Mouse (Mus musculus): ENCODE data around the gene Gin1. TPM values are rescaled to one million over a fixed set of nuclear protein-coding genes. Genes with fewer than 3 reads are reported as not detected.

Gene Gin1
- polyA plus RNA-seq, 1 experiment, result 3.2 TPM

DNA sequence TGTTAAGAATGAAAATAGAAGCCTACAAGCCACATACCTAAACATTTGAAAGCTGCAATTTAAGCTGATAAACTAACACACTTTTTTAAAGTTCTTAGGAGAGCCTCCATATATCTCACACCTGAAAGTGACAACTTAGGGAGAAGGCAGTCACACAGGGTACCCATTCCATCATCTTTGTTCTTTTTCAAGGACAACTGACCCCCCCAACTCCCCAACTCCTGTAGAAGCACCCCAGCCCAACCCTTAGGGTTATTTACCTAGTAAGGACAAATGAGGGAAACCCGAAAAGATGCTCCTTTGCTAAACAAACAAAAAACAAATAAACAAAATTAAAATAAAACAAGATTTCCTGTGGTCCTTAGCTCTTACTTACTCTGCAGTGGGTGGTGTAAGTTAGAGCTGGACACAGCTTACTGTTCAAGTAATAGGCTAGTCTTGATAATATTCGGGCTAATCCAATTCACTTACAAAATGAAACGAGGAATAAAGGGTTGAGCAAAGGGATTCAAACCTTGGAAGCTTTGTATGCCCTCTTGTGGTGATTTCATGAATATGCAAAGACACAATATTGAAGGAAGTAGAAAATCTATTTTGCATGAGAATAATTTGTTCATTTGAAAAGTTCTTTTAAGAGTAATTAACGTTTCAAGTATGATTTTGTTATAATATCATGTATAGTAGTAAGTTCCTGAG is 32.4 kb downstream of the Gin1 start:
- no peaks in the 10 kb centered on the region for H3K79me3 ChIP-seq (ENCODE audit: low read depth)
- no peaks in the 10 kb centered on the region for H3K27me3 ChIP-seq (ENCODE audit: control insufficient read depth, insufficient read depth, insufficient read length)
- H3K36me3 ChIP-seq (ENCODE audit: control insufficient read depth, insufficient read depth), result no peaks in the 10 kb centered on the region
- no peak overlapping the region for H3K4me3 ChIP-seq (ENCODE audit: insufficient read depth, poor library complexity, severe bottlenecking)
- no peak overlapping the region for H3ac ChIP-seq (ENCODE audit: control insufficient read depth, insufficient read length, low read depth)
- TF ChIP-seq FOSL1 (IDR thresholded peaks at IDR 0.05; ENCODE audit: insufficient read depth, low read length, poor library complexity, severe bottlenecking), result no peak
- TF ChIP-seq MAX (IDR thresholded peaks at IDR 0.05), result no peak
- no peak for TF ChIP-seq MYOG (IDR thresholded peaks at IDR 0.05; ENCODE audit: control insufficient read depth, extremely low read depth, insufficient read length)
- no peak for TF ChIP-seq CTCF (IDR thresholded peaks at IDR 0.05; ENCODE audit: control insufficient read depth, insufficient read depth, insufficient read length)
- no peak for TF ChIP-seq USF1 (IDR thresholded peaks at IDR 0.05; ENCODE audit: low read depth)
- no peaks in the 10 kb centered on the region for H3K79me2 ChIP-seq (ENCODE audit: control insufficient read depth, insufficient read depth)

DNA sequence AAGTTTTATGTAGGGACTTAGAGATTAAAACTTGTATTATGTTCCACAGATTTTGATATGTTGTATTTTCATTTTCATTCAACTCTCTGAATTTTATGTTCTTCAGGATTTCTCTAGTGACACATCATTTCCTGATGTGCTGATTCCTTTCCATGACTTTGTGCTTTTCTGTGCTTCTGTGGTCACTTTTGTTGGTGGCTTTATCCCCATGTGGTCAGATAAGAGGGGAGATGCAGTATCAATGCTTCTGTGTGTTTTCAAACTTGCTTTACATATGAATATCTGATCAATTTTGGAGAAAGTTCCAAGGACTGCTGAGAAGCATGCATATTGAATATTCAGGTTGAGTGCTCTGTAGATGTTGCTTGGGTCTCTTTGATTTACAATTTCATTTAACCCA is 34.5 kb downstream of the Gin1 start:
- H3K36me3 ChIP-seq (ENCODE audit: control insufficient read depth, insufficient read depth), result no peaks in the 10 kb centered on the region
- no peaks in the 10 kb centered on the region for H3K27me3 ChIP-seq (ENCODE audit: control insufficient read depth, insufficient read depth, insufficient read length)
- no peaks in the 10 kb centered on the region for H3K79me2 ChIP-seq (ENCODE audit: control insufficient read depth, insufficient read depth)
- TF ChIP-seq MYOD1 (IDR thresholded peaks at IDR 0.05; ENCODE audit: control insufficient read depth, insufficient read length, low read depth) (no peak), USF1 (IDR thresholded peaks at IDR 0.05; ENCODE audit: low read depth) (no peak), MAX (IDR thresholded peaks at IDR 0.05) (no peak), CTCF (IDR thresholded peaks at IDR 0.05; ENCODE audit: control insufficient read depth, insufficient read depth, insufficient read length) (no peak), FOSL1 (IDR thresholded peaks at IDR 0.05; ENCODE audit: insufficient read depth, low read length, poor library complexity, severe bottlenecking) (no peak), CEBPB (IDR thresholded peaks at IDR 0.05; ENCODE audit: low read depth) (no peak), MYOG (IDR thresholded peaks at IDR 0.05; ENCODE audit: control insufficient read depth, extremely low read depth, insufficient read length) (no peak)
- H3K4me3 ChIP-seq (ENCODE audit: insufficient read depth, poor library complexity, severe bottlenecking), result no peak overlapping the region
- H3ac ChIP-seq (ENCODE audit: control insufficient read depth, insufficient read length, low read depth), result no peak overlapping the region
- no peaks in the 10 kb centered on the region for H3K79me3 ChIP-seq (ENCODE audit: low read depth)

DNA sequence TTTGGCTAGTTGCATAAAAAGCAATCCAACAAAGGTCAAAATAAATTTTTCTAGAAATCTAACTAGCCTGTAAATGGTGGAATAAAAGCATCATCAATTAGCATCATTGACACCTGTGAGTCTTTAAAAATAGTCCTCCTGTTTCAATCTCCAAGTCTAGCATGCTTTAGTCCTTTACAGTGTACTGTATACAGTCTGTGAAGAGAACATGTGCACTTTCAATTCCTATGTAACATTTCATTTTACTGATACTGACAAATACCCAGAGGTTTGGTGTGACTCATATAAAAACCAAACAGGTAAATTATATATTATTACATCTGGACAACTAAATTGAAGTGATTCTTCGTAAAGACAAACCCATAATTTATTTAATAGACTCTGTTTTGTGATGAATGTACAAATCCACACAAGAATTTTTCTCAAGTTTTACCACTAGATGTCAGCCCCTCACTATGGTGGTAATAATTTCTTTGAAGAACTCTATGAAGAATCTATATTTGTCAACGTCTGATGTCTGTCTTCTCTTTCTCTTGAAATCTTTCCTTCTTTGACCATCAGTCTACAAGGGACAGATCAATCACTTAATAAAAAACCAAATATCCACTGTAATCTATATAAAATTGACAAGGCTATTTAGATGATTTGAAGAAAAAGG is 39.4 kb downstream of the Gin1 start:
- H3K79me3 ChIP-seq (ENCODE audit: low read depth), result no peaks in the 10 kb centered on the region
- no peaks in the 10 kb centered on the region for H3K79me2 ChIP-seq (ENCODE audit: control insufficient read depth, insufficient read depth)
- no peak overlapping the region for H3K4me3 ChIP-seq (ENCODE audit: insufficient read depth, poor library complexity, severe bottlenecking)
- no peaks in the 10 kb centered on the region for H3K36me3 ChIP-seq (ENCODE audit: control insufficient read depth, insufficient read depth)
- no peak for TF ChIP-seq MAX (IDR thresholded peaks at IDR 0.05)
- TF ChIP-seq MYOG (IDR thresholded peaks at IDR 0.05; ENCODE audit: control insufficient read depth, extremely low read depth, insufficient read length), result no peak
- no peak for TF ChIP-seq MYOD1 (IDR thresholded peaks at IDR 0.05; ENCODE audit: control insufficient read depth, insufficient read length, low read depth)
- no peak for TF ChIP-seq USF1 (IDR thresholded peaks at IDR 0.05; ENCODE audit: low read depth)
- TF ChIP-seq CTCF (IDR thresholded peaks at IDR 0.05; ENCODE audit: control insufficient read depth, insufficient read depth, insufficient read length), result no peak
- no peak for TF ChIP-seq CEBPB (IDR thresholded peaks at IDR 0.05; ENCODE audit: low read depth)
- TF ChIP-seq FOSL1 (IDR thresholded peaks at IDR 0.05; ENCODE audit: insufficient read depth, low read length, poor library complexity, severe bottlenecking), result no peak
- H3ac ChIP-seq (ENCODE audit: control insufficient read depth, insufficient read length, low read depth), result no peak overlapping the region
- no peaks in the 10 kb centered on the region for H3K27me3 ChIP-seq (ENCODE audit: control insufficient read depth, insufficient read depth, insufficient read length)

DNA sequence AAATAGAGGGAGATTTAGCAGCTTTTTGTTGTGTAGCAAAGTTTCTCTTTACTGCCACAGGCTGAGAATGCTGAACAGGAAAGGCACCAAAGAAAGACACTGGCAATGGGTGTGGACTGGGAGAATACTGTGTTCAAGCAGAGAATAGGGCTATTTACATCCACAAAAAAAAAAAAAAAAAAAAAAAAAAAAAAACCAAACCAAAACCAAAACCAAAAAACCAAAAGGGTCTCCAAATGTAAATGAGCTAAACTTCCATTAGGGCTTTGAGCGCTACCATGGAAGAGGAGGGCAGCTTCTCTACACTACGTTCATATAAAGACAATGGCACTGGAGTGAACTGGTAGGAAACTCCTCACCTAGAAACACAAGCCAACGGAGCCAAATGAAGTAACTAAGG is 51.3 kb downstream of the Gin1 start:
- no peaks in the 10 kb centered on the region for H3K27me3 ChIP-seq (ENCODE audit: control insufficient read depth, insufficient read depth, insufficient read length)
- no peak overlapping the region for H3ac ChIP-seq (ENCODE audit: control insufficient read depth, insufficient read length, low read depth)
- H3K79me3 ChIP-seq (ENCODE audit: low read depth), result no peaks in the 10 kb centered on the region
- TF ChIP-seq MYOG (IDR thresholded peaks at IDR 0.05; ENCODE audit: control insufficient read depth, extremely low read depth, insufficient read length) (no peak), CEBPB (IDR thresholded peaks at IDR 0.05; ENCODE audit: low read depth) (no peak), USF1 (IDR thresholded peaks at IDR 0.05; ENCODE audit: low read depth) (no peak), CTCF (IDR thresholded peaks at IDR 0.05; ENCODE audit: control insufficient read depth, insufficient read depth, insufficient read length) (no peak), MAX (IDR thresholded peaks at IDR 0.05) (no peak), FOSL1 (IDR thresholded peaks at IDR 0.05; ENCODE audit: insufficient read depth, low read length, poor library complexity, severe bottlenecking) (no peak), MYOD1 (IDR thresholded peaks at IDR 0.05; ENCODE audit: control insufficient read depth, insufficient read length, low read depth) (no peak)
- H3K79me2 ChIP-seq (ENCODE audit: control insufficient read depth, insufficient read depth), result no peaks in the 10 kb centered on the region
- H3K4me3 ChIP-seq (ENCODE audit: insufficient read depth, poor library complexity, severe bottlenecking), result no peak overlapping the region
- no peaks in the 10 kb centered on the region for H3K36me3 ChIP-seq (ENCODE audit: control insufficient read depth, insufficient read depth)

DNA sequence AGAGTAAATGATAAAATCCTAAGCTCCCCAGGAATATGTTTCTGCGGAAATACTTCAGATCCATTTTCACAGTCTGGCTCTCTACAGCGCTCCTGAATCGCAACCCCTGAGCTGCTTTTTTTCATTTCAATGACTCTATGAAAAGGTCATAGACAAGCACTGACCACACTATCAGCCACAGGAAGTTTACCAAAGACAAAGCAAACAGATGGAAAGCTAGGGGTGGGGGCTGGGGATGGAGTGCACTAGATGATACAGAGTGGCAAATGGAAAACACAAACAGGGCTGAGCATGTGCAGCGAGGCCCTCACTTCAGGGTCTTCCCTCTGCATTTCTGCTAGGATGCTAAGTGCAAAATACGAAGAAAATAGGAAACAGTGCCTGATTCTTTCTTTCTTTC is 52.2 kb downstream of the Gin1 start:
- no peaks in the 10 kb centered on the region for H3K36me3 ChIP-seq (ENCODE audit: control insufficient read depth, insufficient read depth)
- no peaks in the 10 kb centered on the region for H3K27me3 ChIP-seq (ENCODE audit: control insufficient read depth, insufficient read depth, insufficient read length)
- H3K79me3 ChIP-seq (ENCODE audit: low read depth), result no peaks in the 10 kb centered on the region
- TF ChIP-seq MAX (IDR thresholded peaks at IDR 0.05) (no peak), USF1 (IDR thresholded peaks at IDR 0.05; ENCODE audit: low read depth) (no peak), CTCF (IDR thresholded peaks at IDR 0.05; ENCODE audit: control insufficient read depth, insufficient read depth, insufficient read length) (no peak)
- H3K79me2 ChIP-seq (ENCODE audit: control insufficient read depth, insufficient read depth), result no peaks in the 10 kb centered on the region
- no peak overlapping the region for H3ac ChIP-seq (ENCODE audit: control insufficient read depth, insufficient read length, low read depth)
- H3K4me3 ChIP-seq (ENCODE audit: insufficient read depth, poor library complexity, severe bottlenecking), result no peak overlapping the region

DNA sequence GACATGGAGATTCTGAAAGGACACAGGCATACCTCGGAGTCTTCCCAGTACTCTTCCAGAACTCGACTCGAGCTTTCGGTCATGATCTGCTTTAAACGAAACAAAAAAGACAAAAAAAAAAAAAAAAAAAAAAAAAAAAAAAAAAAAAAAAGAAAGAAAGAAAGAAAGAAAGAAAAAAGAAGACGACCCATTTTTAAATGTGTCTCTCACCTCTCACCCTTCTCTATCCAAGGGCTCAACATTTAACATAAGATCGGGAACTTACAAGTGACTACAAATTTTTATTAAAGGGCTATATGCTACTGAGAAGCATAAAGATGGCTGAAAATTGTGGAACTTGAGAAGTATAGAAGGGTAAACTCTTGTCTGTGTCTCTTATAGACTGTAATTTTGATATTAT is 52.9 kb downstream of the Gin1 start:
- no peaks in the 10 kb centered on the region for H3K36me3 ChIP-seq (ENCODE audit: control insufficient read depth, insufficient read depth)
- H3K27me3 ChIP-seq (ENCODE audit: control insufficient read depth, insufficient read depth, insufficient read length), result no peaks in the 10 kb centered on the region
- no peak overlapping the region for H3K4me3 ChIP-seq (ENCODE audit: insufficient read depth, poor library complexity, severe bottlenecking)
- no peaks in the 10 kb centered on the region for H3K79me2 ChIP-seq (ENCODE audit: control insufficient read depth, insufficient read depth)
- TF ChIP-seq MAX (IDR thresholded peaks at IDR 0.05) (no peak), USF1 (IDR thresholded peaks at IDR 0.05; ENCODE audit: low read depth) (no peak), MYOD1 (IDR thresholded peaks at IDR 0.05; ENCODE audit: control insufficient read depth, insufficient read length, low read depth) (no peak), MYOG (IDR thresholded peaks at IDR 0.05; ENCODE audit: control insufficient read depth, extremely low read depth, insufficient read length) (no peak), CTCF (IDR thresholded peaks at IDR 0.05; ENCODE audit: control insufficient read depth, insufficient read depth, insufficient read length) (no peak), FOSL1 (IDR thresholded peaks at IDR 0.05; ENCODE audit: insufficient read depth, low read length, poor library complexity, severe bottlenecking) (no peak), CEBPB (IDR thresholded peaks at IDR 0.05; ENCODE audit: low read depth) (no peak)
- H3ac ChIP-seq (ENCODE audit: control insufficient read depth, insufficient read length, low read depth), result no peak overlapping the region
- no peaks in the 10 kb centered on the region for H3K79me3 ChIP-seq (ENCODE audit: low read depth)
